Mouse (Mus musculus) limb, embryonic 12.5 days (tissue): ENCODE data around the gene Opcml. TPM values are rescaled to one million over a fixed set of nuclear protein-coding genes. Genes with fewer than 3 reads are reported as not detected.

Experiments
- ATAC-seq: fragments of 200-750 bp; cut with Nextera tagmentation; 2 replicates; pipeline ENCODE4 v1.8.0; 2017; ENCODE audit warnings: low read depth, moderate TSS enrichment; ENCODE audit not compliant: insufficient number of reproducible peaks, insufficient read depth, low FRiP score, low TSS enrichment
- H3K27ac ChIP-seq: fragments of 300-500 bp; sonication (generic); 2 replicates; pipeline ENCODE4 v1.5.1; 2016; ENCODE audit warnings: mild to moderate bottlenecking, moderate library complexity
- H3K27me3 ChIP-seq: fragments of 300-500 bp; sonication (generic); 2 replicates; pipeline ENCODE4 v1.6.1; 2016; ENCODE audit warnings: mild to moderate bottlenecking, moderate library complexity
- H3K36me3 ChIP-seq: fragments of 300-500 bp; sonication (generic); 2 replicates; pipeline ENCODE4 v1.6.1; 2016; ENCODE audit warnings: mild to moderate bottlenecking, moderate library complexity
- H3K4me1 ChIP-seq: fragments of 300-500 bp; sonication (generic); replicated peaks from 2 replicates; pipeline ENCODE4 v1.6.1; 2016
- H3K4me2 ChIP-seq: fragments of 300-500 bp; sonication (generic); 2 replicates; pipeline ENCODE4 v1.6.1; 2016; ENCODE audit warnings: mild to moderate bottlenecking, moderate library complexity
- H3K4me3 ChIP-seq: fragments of 300-500 bp; sonication (generic); replicated peaks from 2 replicates; pipeline ENCODE4 v1.5.1; 2016; ENCODE audit warnings: mild to moderate bottlenecking
- H3K9ac ChIP-seq: fragments of 300-500 bp; sonication (generic); replicated peaks from 2 replicates; pipeline ENCODE4 v1.6.1; 2016; ENCODE audit warnings: mild to moderate bottlenecking, moderate library complexity
- H3K9me3 ChIP-seq: fragments of 300-500 bp; sonication (generic); 2 replicates; pipeline ENCODE4 v1.6.1; 2016; ENCODE audit warnings: mild to moderate bottlenecking, moderate library complexity
- WGBS: fragments of 180-500 bp; shearing (Covaris S2); methylation state at CpG from one replicate; pipeline ENCODE4 v1.1.7; 2016; 5-methylcytosine and 5-hydroxymethylcytosine counted together
- polyA plus RNA-seq: library from polyadenylated mRNA; unstranded; fragments of >200 nt; fragmentation: Nextera tagmentation; extraction: Ambion mirVana; gene quantifications from 2 replicates; pipeline ENCODE4 v1.2.1, GENCODE M21; 2016

The Opcml gene
- polyA plus RNA-seq, 1 experiment from 2014 or later, result 1.6 TPM

DNA sequence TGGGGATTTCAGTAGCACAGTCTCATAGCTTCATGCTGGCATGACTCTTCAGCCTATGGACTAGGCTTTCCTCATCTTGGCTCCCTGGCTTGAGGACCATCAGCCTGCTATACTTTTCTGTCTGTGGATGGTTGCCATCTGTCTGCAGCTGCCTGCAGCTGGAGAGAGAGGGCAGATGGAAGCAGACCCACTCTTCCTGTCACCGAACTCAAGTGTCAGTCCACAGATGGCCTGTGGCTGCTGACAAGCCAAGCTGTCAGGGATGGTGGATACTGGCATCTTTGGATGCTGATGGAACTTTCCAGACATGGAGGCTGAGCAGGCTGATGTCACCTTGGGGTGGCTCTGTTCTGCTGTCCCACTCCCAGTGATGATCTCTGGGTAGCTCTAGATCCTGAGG is 6.0 kb downstream of the Opcml start:
- ATAC-seq, result no peak
- peaks cover under 1% of the 10 kb centered on the region; the same call in 1 of the 2 replicates for H3K4me1 ChIP-seq
- no peak overlapping the region for H3K4me2 ChIP-seq
- 93% methylated on average over 1 of the region's 1 CpGs for WGBS
- peaks cover 28% of the 10 kb centered on the region for H3K27me3 ChIP-seq
- H3K27ac ChIP-seq, result no peak overlapping the region
- no peaks in the 10 kb centered on the region for H3K9me3 ChIP-seq
- H3K9ac ChIP-seq, result no peak overlapping the region
- H3K4me3 ChIP-seq, result no peak overlapping the region
- H3K36me3 ChIP-seq, result no peaks in the 10 kb centered on the region

- no peaks in the 10 kb centered on the region for H3K9me3 ChIP-seq
- H3K27me3 ChIP-seq, result no peaks in the 10 kb centered on the region
- no peak for ATAC-seq
- H3K9ac ChIP-seq, result no peak overlapping the region
- H3K4me1 ChIP-seq, result no peaks in the 10 kb centered on the region
- H3K27ac ChIP-seq, result no peak overlapping the region
- H3K4me2 ChIP-seq, result no peak overlapping the region
- WGBS, result 93% methylated on average over 2 of the region's 2 CpGs
- no peaks in the 10 kb centered on the region for H3K36me3 ChIP-seq
- H3K4me3 ChIP-seq, result no peak overlapping the region
Observed at GRCm38 (mm10) chr9:27800992-27801391, 10.4 kb downstream of the Opcml start.

DNA sequence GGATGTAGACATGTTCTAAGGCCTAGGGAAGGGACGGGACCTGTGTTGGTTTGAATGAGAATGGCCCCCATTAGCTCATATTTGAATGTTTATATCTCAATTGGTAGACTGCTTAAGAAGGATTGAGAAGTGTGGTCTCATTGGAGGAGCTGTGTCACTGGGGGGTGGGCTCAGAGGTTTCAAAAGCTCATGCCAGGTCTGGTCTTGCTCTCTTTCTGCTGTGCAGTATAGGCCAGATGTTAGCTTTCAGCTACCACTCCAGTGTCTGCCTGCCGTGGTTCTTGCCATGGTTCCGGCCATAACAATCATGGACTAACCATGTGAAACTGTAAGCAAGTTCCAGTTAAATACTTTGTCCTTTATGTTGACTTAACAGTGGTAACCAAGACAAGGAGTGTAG is 11.2 kb downstream of the Opcml start:
- no peak overlapping the region for H3K9ac ChIP-seq
- H3K9me3 ChIP-seq, result no peaks in the 10 kb centered on the region
- no peaks in the 10 kb centered on the region for H3K36me3 ChIP-seq
- no peak for ATAC-seq
- no peak overlapping the region for H3K27ac ChIP-seq
- H3K27me3 ChIP-seq, result no peaks in the 10 kb centered on the region
- H3K4me2 ChIP-seq, result no peak overlapping the region
- no peaks in the 10 kb centered on the region for H3K4me1 ChIP-seq
- no peak overlapping the region for H3K4me3 ChIP-seq
- 91% methylated on average over 3 of the region's 3 CpGs for WGBS

GRCm38 (mm10) chr9:27802379-27802778 is 11.8 kb downstream of the Opcml start:
- H3K36me3 ChIP-seq, result no peaks in the 10 kb centered on the region
- H3K4me2 ChIP-seq, result no peak overlapping the region
- no peak overlapping the region for H3K27ac ChIP-seq
- H3K9ac ChIP-seq, result no peak overlapping the region
- ATAC-seq, result no peak
- no peaks in the 10 kb centered on the region for H3K4me1 ChIP-seq
- no peaks in the 10 kb centered on the region for H3K27me3 ChIP-seq
- H3K4me3 ChIP-seq, result no peak overlapping the region
- H3K9me3 ChIP-seq, result no peaks in the 10 kb centered on the region

DNA sequence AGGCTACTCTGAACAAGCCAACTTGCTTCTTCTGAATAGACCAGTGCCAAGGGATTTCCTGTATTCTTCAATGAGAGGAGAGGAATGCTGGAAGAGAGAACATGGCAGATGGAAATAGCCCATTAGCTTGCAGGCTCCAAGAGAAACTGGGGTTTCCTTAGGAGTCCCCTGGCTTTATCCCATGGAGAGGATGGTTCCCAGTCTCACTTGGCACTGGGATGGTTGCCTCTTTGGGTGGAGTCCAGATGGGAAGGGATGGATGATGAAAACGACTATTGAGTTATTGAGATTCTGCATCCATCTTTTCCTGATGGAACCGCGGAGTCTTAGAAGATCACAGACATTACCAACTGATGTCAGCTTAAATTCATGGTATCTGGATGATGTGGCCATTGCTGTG is 13.9 kb downstream of the Opcml start:
- Histone ChIP-seq H3K36me3 (no peaks in the 10 kb centered on the region), H3K9me3 (no peaks in the 10 kb centered on the region), H3K4me2 (no peak overlapping the region), H3K9ac (no peak overlapping the region), H3K4me1 (no peaks in the 10 kb centered on the region), H3K4me3 (no peak overlapping the region), H3K27ac (no peak overlapping the region), H3K27me3 (no peaks in the 10 kb centered on the region)
- no peak for ATAC-seq
- WGBS, result 92% methylated on average over 3 of the region's 3 CpGs

GRCm38 (mm10) chr9:27809741-27810140 is 19.2 kb downstream of the Opcml start:
- no peak overlapping the region for H3K9ac ChIP-seq
- H3K27me3 ChIP-seq, result 0 out of 2 replicates have a peak, but pooled peaks cover 2% of the 10 kb centered on the region
- no peaks in the 10 kb centered on the region for H3K36me3 ChIP-seq
- H3K4me3 ChIP-seq, result no peak overlapping the region
- H3K4me1 ChIP-seq, result no peaks in the 10 kb centered on the region
- no peak overlapping the region for H3K27ac ChIP-seq
- no peak overlapping the region for H3K4me2 ChIP-seq
- H3K9me3 ChIP-seq, result no peaks in the 10 kb centered on the region
- 87% methylated on average over 8 of the region's 8 CpGs for WGBS
- no peak for ATAC-seq

- Histone ChIP-seq H3K9ac (no peak overlapping the region), H3K36me3 (no peaks in the 10 kb centered on the region), H3K27me3 (0 out of 2 replicates have a peak, but pooled peaks cover 2% of the 10 kb centered on the region), H3K27ac (no peak overlapping the region), H3K9me3 (no peaks in the 10 kb centered on the region), H3K4me2 (no peak overlapping the region), H3K4me1 (no peaks in the 10 kb centered on the region), H3K4me3 (no peak overlapping the region)
- WGBS, result 44% methylated on average over 3 of the region's 3 CpGs
- 0 out of 2 replicates have a peak, but pooled peaks have one; percentile 42 for ATAC-seq
Observed at GRCm38 (mm10) chr9:27813207-27813790, 22.7 kb downstream of the Opcml start.

GRCm38 (mm10) chr9:27814161-27814560 is 23.6 kb downstream of the Opcml start:
- 0 out of 2 replicates have a peak, but pooled peaks cover 2% of the 10 kb centered on the region for H3K27me3 ChIP-seq
- no peaks in the 10 kb centered on the region for H3K36me3 ChIP-seq
- ATAC-seq, result no peak
- H3K9me3 ChIP-seq, result no peaks in the 10 kb centered on the region
- WGBS, result 34% methylated on average over 2 of the region's 2 CpGs
- H3K4me1 ChIP-seq, result no peaks in the 10 kb centered on the region
- no peak overlapping the region for H3K27ac ChIP-seq
- H3K9ac ChIP-seq, result no peak overlapping the region
- no peak overlapping the region for H3K4me3 ChIP-seq
- H3K4me2 ChIP-seq, result no peak overlapping the region

DNA sequence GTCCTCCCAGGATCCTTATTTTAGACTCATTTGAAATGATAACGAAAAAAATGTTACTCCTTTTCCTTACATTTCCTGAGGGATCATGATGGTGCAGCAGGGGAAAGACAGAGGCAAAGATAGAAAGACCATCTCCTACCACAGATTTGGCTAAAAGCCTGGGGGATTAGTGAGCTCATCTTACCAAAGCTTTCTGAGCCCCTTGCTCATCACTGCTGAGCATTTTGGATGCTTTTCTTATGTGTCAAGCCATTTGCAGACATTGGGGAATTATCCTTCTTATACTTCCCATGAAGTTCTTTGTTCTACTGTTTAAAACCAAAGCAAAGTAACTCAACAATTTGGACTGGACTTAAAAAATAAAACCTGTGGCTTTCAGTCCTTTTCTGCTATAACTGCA is 30.6 kb downstream of the Opcml start:
- no peak for ATAC-seq

DNA sequence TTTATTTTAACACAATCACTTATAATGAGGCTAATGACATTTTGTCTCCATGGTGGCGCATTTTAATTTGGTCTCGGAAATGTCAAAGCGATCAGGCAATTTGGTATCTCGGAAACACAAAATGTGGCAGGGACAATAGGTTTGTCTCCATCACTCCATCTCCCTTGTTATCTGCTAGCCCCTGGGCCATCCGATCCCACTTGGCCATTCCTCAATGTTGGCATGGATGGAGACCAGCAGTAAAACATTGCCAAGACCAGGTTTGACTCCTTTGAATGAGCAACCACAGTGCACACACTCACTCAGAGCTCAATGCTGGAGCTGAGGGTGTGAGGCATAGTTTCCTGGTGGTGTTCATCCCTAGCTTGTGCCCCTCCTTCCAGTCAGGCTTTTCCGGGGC is 32.1 kb downstream of the Opcml start:
- Histone ChIP-seq H3K4me1 (no peaks in the 10 kb centered on the region), H3K4me3 (no peak overlapping the region)
- 91% methylated on average over 6 of the region's 6 CpGs for WGBS

More for the DNA sequence above, 30.6 kb downstream of the Opcml start:
- no peak overlapping the region for H3K4me2 ChIP-seq
- H3K9ac ChIP-seq, result no peak overlapping the region
- no peak overlapping the region for H3K4me3 ChIP-seq
- WGBS, result 77% methylated on average over 1 of the region's 1 CpGs
- peaks cover 20% of the 10 kb centered on the region for H3K27me3 ChIP-seq
- no peaks in the 10 kb centered on the region for H3K4me1 ChIP-seq
- no peaks in the 10 kb centered on the region for H3K36me3 ChIP-seq
- H3K27ac ChIP-seq, result no peak overlapping the region
- no peaks in the 10 kb centered on the region for H3K9me3 ChIP-seq

DNA sequence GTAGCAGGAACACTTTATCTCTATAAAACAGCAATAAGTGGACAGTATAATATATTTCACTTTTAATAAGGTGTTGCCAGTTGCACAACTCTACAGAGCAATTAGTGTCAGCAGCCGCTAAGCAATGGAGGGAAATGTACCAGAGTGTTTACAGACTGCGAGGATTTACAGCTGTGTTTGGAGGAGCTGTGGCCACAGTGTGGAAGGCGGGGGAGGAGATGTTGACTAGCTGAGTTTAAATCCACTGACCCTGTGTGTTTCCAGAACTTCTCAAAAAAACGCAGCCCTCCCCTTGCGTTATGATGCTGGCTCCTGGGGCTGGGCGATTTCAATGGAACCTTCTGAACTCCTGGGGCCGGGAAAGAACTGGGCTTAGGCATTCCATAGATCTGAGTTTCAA is 33.8 kb downstream of the Opcml start:
- no peak overlapping the region for H3K4me3 ChIP-seq
- H3K4me2 ChIP-seq, result no peak overlapping the region
- 29% methylated on average over 7 of the region's 7 CpGs for WGBS
- ATAC-seq, result no peak
- H3K9ac ChIP-seq, result no peak overlapping the region
- peaks cover 30% of the 10 kb centered on the region for H3K27me3 ChIP-seq
- no peak overlapping the region for H3K27ac ChIP-seq
- H3K4me1 ChIP-seq, result no peaks in the 10 kb centered on the region
- no peaks in the 10 kb centered on the region for H3K36me3 ChIP-seq
- H3K9me3 ChIP-seq, result no peaks in the 10 kb centered on the region

More for the DNA sequence above, 32.1 kb downstream of the Opcml start:
- H3K36me3 ChIP-seq, result no peaks in the 10 kb centered on the region
- no peak for ATAC-seq
- H3K4me2 ChIP-seq, result no peak overlapping the region
- H3K27me3 ChIP-seq, result peaks cover 26% of the 10 kb centered on the region
- no peak overlapping the region for H3K9ac ChIP-seq
- H3K27ac ChIP-seq, result no peak overlapping the region
- H3K9me3 ChIP-seq, result no peaks in the 10 kb centered on the region

DNA sequence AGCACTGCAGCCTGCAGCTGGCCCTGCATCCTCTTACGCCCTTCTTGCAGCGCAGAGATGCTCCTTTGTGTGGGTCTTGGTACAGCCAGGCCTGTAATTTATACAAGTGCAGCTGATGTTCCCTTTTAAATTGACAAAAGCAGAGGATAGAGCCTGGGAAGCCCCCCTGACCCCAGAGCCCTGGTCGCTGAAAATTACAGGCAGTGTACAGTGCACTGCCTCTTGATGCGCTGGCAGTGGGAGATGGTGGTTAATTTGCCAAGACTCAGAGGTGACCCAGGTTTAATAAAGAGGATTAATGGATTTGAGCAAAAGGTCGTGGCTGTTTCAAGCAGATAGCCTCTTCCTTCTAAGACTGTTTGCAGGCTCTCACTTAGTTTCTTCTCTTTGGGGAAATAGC is 39.9 kb downstream of the Opcml start:
- no peak for ATAC-seq
- H3K4me3 ChIP-seq, result no peak overlapping the region
- no peaks in the 10 kb centered on the region for H3K9me3 ChIP-seq
- no peak overlapping the region for H3K9ac ChIP-seq
- no peaks in the 10 kb centered on the region for H3K4me1 ChIP-seq
- H3K36me3 ChIP-seq, result no peaks in the 10 kb centered on the region
- peaks cover 21% of the 10 kb centered on the region for H3K27me3 ChIP-seq
- no peak overlapping the region for H3K4me2 ChIP-seq
- H3K27ac ChIP-seq, result no peak overlapping the region
- WGBS, result 63% methylated on average over 5 of the region's 5 CpGs
